Mouse (Mus musculus): Measurements from ENCODE around the gene Adamtsl5.

GRCm38 (mm10) chr10:80388731-80389130 is 40.5 kb upstream of the Adamtsl5 start:
- no peak for TF ChIP-seq CTCF (IDR thresholded peaks at IDR 0.05; ENCODE audit: borderline replicate concordance, insufficient read depth, low read length)
- TF ChIP-seq POLR2A (IDR thresholded peaks at IDR 0.05; ENCODE audit: low read depth, low read length), result no peak

Data from embryonic fibroblast, embryonic 13.5 days (primary cell).